Mouse (Mus musculus): ENCODE measurements around the gene Txlna. TPM values are rescaled to one million over a fixed set of nuclear protein-coding genes. Genes with fewer than 3 reads are reported as not detected.

The Txlna gene
- total RNA-seq, 1 experiment from 2014 or later, result 169 TPM

Other genes with a start within 250 kb of the Txlna start
- gene Zbtb8b, start 200.2 kb downstream of the Txlna start, total RNA-seq (2017), result not detected in 2 replicates
- gene Bsdc1, start 179.5 kb downstream of the Txlna start, total RNA-seq (2017), result 36.2 and 41.3 TPM in 2 replicates
- gene Tssk3, start 150.0 kb downstream of the Txlna start, total RNA-seq (2017), result not detected in 2 replicates
- not detected in 2 replicates for gene Fam229a, start 149.9 kb downstream of the Txlna start, total RNA-seq (2017)
- 159 and 228 TPM in 2 replicates for gene Marcksl1, start 127.5 kb downstream of the Txlna start, total RNA-seq (2017)
- gene Hdac1, start 98.4 kb downstream of the Txlna start, total RNA-seq (2017), result 104 TPM in 2 replicates
- gene Lck, start 67.4 kb downstream of the Txlna start, total RNA-seq (2017), result 27.1 and 36.3 TPM in 2 replicates
- gene Fam167b, start 62.5 kb downstream of the Txlna start, total RNA-seq (2017), result not detected in 2 replicates
- gene Eif3i, start 40.4 kb downstream of the Txlna start, total RNA-seq (2017), result 226 and 281 TPM in 2 replicates
- 86.7 and 91.1 TPM in 2 replicates for gene Tmem234, start 40.4 kb downstream of the Txlna start, total RNA-seq (2017)
- gene Dcdc2b, start 26.8 kb downstream of the Txlna start, total RNA-seq (2017), result not detected in 2 replicates
- gene Iqcc, start 22.0 kb downstream of the Txlna start, total RNA-seq (2017), result 11.4 and 25.6 TPM in 2 replicates
- 57.7 and 75.9 TPM in 2 replicates for gene Ccdc28b, start 17.1 kb downstream of the Txlna start, total RNA-seq (2017)
- 16.0 and 22.8 TPM in 2 replicates for gene Kpna6, start 31.7 kb upstream of the Txlna start, total RNA-seq (2017)
- 6.4 and 8.0 TPM in 2 replicates for gene Tmem39b, start 55.8 kb upstream of the Txlna start, total RNA-seq (2017)
- gene Khdrbs1, start 101.2 kb upstream of the Txlna start, total RNA-seq (2017), result 92.1 and 122 TPM in 2 replicates
- 413 and 530 TPM in 2 replicates for gene Ptp4a2, start 170.2 kb upstream of the Txlna start, total RNA-seq (2017)